Mouse (Mus musculus): ENCODE results near the gene Gm32802.
A peak's percentile ranks its signal among the peaks of the same experiment; 100 is the strongest.
"Not testable (repeated sequence)": the region's sequence is repeated elsewhere in the genome, so short reads cannot be mapped to it uniquely, and the experiment has no call there.

The Gm32802 gene

GRCm38 (mm10) chr10:118258388-118258787 lies at the start of gene Gm32802:
Gene Gm32802 (plus strand): TSS chr10:118258688.
- not testable (repeated sequence) for DNase-seq

DNA sequence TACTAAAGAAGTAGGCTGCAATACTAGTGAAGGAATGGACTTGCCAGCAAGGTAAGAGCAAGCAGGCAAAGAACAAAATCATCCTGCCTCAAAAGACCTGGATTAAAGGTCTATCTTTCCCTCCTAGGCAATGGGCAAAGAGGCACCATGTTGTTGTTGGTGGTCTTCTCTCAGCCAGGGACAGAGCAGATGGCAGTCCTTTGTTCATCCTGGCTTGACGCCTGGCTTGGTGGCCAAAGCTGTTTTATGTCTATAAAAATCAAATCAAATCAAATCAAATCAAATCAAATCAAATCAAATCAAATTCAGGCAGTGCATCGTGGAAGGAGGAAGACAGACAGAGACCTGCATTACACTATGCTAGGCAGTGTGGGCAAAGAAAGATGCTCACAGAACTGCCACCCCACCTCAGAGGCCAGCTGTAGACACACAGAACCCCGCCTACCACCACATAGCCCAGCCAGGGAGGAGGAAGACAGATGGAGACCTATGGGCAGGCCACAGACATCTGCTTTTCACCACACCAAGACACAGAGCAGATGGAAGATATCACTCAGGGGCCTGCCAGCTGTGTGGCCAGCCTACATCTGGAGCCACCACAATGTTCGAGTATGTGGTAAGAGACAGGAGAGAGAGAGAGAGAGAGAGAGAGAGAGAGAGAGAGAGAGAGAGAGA lies 42.6 kb upstream of the Gm32802 start:
- not testable (repeated sequence) for DNase-seq

DNA sequence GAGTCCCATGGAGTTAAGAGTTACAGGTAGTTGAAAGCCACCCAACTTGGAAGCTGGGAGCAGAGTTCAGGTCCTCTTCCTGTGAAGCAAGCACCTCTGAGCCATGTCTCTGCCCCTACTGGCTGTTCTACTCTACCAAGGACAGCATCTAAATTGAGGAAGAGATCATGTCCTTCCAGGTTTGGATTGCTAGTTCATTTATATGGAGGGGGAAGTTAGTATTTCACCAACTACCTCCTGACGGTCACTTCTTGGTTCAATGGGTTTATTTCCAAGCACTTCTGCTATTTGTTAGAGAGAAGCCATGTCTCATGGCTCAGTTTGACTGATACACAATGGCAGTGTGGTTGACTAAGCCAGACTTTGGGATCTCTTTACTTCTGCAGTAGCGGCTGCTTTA lies 30.9 kb upstream of the Gm32802 start:
- DNase-seq, result not testable (repeated sequence)

GRCm38 (mm10) chr10:118232607-118233006 lies 25.9 kb upstream of the Gm32802 start:
- DNase-seq, result not testable (repeated sequence)

DNA sequence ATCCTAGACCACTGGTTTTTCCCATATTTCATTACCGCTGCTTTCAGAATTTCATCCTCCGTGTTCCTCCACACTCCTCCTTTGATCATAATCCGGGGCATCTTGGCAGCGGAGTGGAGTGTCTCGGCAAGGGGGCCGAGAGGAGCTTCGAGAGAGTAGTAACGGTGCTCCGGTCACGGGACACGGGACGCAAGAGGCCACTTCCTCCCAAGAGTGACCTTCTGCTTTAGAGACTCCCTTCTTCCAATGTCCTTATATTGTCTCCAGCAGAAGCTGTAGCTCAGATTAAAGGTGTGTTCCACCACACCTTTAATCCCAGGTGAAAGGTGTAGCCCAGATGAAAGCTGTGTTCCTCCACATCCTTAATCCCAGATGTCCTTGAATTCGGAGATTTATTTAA lies 17.8 kb upstream of the Gm32802 start, which contains the start of gene Gm32717:
TSS of gene Gm32717 (minus strand) at position 101 of the 400 bp plus-strand sequence.
- DNase-seq, result not testable (repeated sequence)

GRCm38 (mm10) chr10:118249006-118249595 lies 9.4 kb upstream of the Gm32802 start:
- peak; percentile 1 for DNase-seq

DNA sequence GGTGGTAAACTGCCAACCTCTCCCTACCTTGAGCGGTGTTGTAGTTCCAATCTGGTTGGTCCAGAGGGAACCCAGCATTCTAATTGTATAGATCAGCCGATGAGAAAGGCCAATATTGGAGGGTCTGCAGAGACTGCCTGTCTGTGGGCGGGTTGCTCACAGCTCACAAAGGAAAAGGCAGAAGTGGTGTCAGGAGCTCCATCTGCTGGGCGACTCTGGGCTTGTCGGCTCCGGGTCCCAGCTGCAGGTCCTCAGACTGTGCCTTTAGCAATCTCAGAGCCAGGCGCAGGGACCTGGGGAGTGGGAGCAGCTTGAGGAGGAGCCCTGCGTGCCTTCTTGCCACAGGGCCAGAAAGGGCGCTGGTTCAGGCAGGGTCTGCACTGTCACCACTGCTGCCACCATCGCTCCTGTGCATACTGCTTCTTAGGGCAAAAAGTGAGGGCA lies 7.6 kb upstream of the Gm32802 start:
- peak; percentile 56 for DNase-seq

DNA sequence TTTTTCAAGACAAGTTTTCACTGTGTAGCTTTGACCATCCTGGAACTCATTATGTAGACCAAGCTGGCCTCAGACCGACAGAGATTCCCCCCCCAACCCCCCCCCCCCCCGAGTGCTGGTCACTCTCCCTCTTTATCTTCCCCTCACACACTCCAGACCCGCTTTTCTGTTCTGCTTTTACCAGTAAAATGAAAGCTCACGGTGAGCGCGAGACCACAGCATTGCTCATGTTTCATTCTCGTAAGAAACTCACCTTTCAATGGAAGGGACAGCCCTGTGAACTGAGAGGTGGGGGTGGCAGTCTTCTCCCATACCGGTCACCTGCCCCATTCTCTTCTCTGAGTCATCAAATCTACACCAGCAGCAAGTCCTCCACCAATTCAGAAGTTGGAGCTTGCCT lies 10.3 kb downstream of the Gm32802 start:
- DNase-seq, result not testable (repeated sequence)

- DNase-seq, result not testable (repeated sequence)
These were observed 12.9 kb downstream of the Gm32802 start for GRCm38 (mm10) chr10:118271416-118271815.

DNA sequence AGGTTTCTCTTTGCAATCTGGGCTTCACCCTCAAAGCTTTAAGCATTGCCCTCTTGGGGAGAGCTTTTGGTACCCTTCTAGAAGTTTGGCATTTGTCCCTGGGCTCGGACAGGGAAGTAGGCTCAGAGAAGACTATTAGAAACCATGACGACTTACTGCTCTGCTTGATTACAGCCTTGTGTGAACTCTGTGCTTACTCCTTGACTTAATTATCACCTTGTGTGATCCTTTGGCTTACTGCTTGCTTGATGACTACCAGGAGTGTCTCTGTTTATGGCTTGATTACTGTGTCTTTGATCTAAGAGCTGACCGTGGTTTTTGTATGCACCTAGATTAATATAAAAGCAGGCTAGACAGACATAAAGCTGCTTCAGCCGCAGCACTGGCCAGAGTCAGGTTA lies 19.6 kb downstream of the Gm32802 start:
- DNase-seq, result not testable (repeated sequence)

DNA sequence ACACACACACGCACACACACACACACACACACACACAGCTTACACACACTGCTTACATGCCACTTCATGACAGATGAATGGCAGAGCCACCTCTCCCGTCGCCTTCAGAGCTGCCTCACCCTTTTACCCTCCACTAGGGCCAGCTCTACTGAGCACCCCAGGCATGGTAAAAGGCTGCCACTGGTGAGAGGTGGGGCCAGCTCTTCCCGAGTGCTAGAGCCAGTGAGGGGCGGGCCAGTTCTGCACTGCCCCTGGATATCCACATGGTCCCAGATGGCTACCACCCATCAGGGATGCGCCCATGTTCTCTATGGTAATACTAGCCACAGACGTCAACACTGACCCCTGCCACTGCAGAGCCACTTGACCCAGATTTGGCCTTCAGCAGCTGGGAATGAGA lies 24.1 kb downstream of the Gm32802 start:
- not testable (repeated sequence) for DNase-seq

- not testable (repeated sequence) for DNase-seq
These were observed 24.5 kb downstream of the Gm32802 start for GRCm38 (mm10) chr10:118283016-118283415.

- no peak for DNase-seq
These were observed 36.5 kb downstream of the Gm32802 start, which contains the start of gene Iltifb for GRCm38 (mm10) chr10:118294938-118295337. Gene Iltifb (minus strand): TSS chr10:118295038.

DNA sequence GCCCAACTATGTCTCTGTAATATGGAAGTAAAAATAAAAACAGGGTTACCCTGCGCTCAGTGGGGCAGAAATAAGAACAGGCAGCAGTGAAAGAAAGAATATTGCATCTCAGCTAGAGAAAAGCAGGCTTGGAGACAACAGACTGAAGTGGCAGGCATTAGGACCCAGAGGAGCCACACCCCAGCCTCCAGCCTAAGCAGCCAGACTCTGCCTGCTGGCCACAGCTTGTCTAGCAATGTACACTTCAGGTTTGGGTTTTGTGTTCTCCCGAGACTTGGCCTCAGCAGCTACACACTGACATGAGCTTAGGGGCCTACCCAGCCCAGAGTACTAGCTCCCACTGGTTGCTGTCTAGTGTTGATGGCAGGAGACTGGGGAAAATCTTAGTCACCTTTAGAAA lies 43.6 kb downstream of the Gm32802 start:
- DNase-seq, result not testable (repeated sequence)

Data from thymus, postnatal 14 days (tissue).